Mouse (Mus musculus) spleen, adult 2 months (tissue): Measurements from ENCODE around the gene Mgll. TPM values are rescaled to one million over a fixed set of nuclear protein-coding genes. Genes with fewer than 3 reads are reported as not detected.

Experiments used
- DNase-seq, 2 experiments: peaks; one replicate each; pipeline versions ENCODE4 v3.0.0 to v3.0.0-alpha.2; 2012 to 2021; ENCODE audit warnings: low spot score in 2 of 2, low read depth in 1 of 2
- H3K27ac ChIP-seq: fragments of 200-500 bp; 2 replicates; pipeline ENCODE4 v1.5.1; 2012; ENCODE audit warnings: low read length, inconsistent platforms; ENCODE audit not compliant: insufficient read depth
- H3K27me3 ChIP-seq: fragments of 200-500 bp; 2 replicates; pipeline ENCODE4 v1.6.1; 2012; ENCODE audit warnings: mild to moderate bottlenecking, moderate library complexity, low read length, inconsistent platforms; ENCODE audit not compliant: control insufficient read depth, insufficient read depth
- H3K36me3 ChIP-seq: fragments of 200-500 bp; 2 replicates; pipeline ENCODE4 v1.6.1; 2012; ENCODE audit warnings: mild to moderate bottlenecking, low read length, inconsistent platforms; ENCODE audit not compliant: control insufficient read depth, insufficient read depth
- H3K4me1 ChIP-seq: fragments of 200-500 bp; 2 replicates; pipeline ENCODE4 v1.6.1; 2011; ENCODE audit warnings: inconsistent platforms; ENCODE audit not compliant: control insufficient read depth, insufficient read depth, insufficient read length
- H3K4me3 ChIP-seq: fragments of 200-500 bp; 2 replicates; pipeline ENCODE4 v1.5.1; 2011; ENCODE audit warnings: mild to moderate bottlenecking, inconsistent platforms; ENCODE audit not compliant: insufficient read depth, insufficient read length; ENCODE audit errors: extremely low read depth
- CTCF ChIP-seq: fragments of 200-500 bp; IDR thresholded peaks from 2 replicates; pipeline ENCODE4 v1.5.1; 2011; ENCODE audit warnings: mild to moderate bottlenecking, inconsistent platforms; ENCODE audit not compliant: insufficient read depth, insufficient read length, insufficient replicate concordance; ENCODE audit errors: extremely low read depth
- POLR2A ChIP-seq: fragments of 200-500 bp; IDR thresholded peaks from 2 replicates; pipeline ENCODE4 v1.6.1; 2011; ENCODE audit warnings: low read depth, low read length, inconsistent platforms
- whole genome bisulfite sequencing: fragments of 180-500 bp; shearing (Covaris S2); methylation state at CpG from one replicate; pipeline ENCODE4 v1.1.7; 2018; 5-methylcytosine and 5-hydroxymethylcytosine counted together
- polyA plus RNA-seq: library from polyadenylated mRNA; depleted of rRNA; stranded (reverse); fragments of >200 nt; gene quantifications from 2 replicates; pipeline ENCODE4 v1.2.3, GENCODE M21; 2012; rRNA removed

Gene Mgll
- polyA plus RNA-seq, 1 experiment, result 43.1 TPM

DNA sequence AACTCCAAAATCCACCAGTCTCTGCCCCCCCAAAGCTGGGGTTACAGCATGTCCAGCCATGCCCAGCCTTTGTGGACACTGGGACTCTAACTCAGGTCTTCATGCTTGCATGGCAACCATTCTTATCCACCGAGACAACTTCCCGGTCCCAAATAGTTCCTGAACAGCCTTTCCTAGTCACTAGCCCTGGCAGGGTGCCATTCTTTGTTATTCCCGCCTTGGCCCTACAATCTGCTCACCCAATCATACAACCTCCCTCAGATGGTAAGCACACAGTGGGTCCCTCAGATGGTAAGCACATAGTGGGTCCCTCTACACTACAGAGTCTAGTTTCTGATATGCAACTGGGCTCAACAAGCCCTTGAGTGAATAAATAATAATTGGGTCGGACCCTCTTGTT is 146.4 kb downstream of the Mgll start:
- TF ChIP-seq CTCF, result no peak
- peaks cover 15% of the 10 kb centered on the region for H3K27me3 ChIP-seq
- no peaks in the 10 kb centered on the region for H3K36me3 ChIP-seq
- no peak overlapping the region for H3K4me3 ChIP-seq
- no peak for DNase-seq
- peaks cover 5% of the 10 kb centered on the region for H3K4me1 ChIP-seq
- H3K27ac ChIP-seq, result no peak overlapping the region
- 76% methylated on average over 4 of the region's 4 CpGs for WGBS

GRCm38 (mm10) chr6:88871546-88871945 is 147.3 kb downstream of the Mgll start:
- Histone ChIP-seq H3K27ac (no peak overlapping the region), H3K4me3 (no peak overlapping the region), H3K4me1 (peaks cover 5% of the 10 kb centered on the region), H3K36me3 (no peaks in the 10 kb centered on the region), H3K27me3 (peaks cover 15% of the 10 kb centered on the region)
- TF ChIP-seq POLR2A, result no peak
- no peak for TF ChIP-seq CTCF
- 76% methylated on average over 8 of the region's 8 CpGs for WGBS
- no peak for DNase-seq

GRCm38 (mm10) chr6:88872811-88873210 is 148.6 kb downstream of the Mgll start:
- no peak overlapping the region for H3K27ac ChIP-seq
- TF ChIP-seq POLR2A (no peak), CTCF (no peak)
- no peak for DNase-seq
- H3K4me1 ChIP-seq, result peaks cover 5% of the 10 kb centered on the region
- peaks cover 15% of the 10 kb centered on the region for H3K27me3 ChIP-seq
- 54% methylated on average over 7 of the region's 7 CpGs for WGBS
- H3K36me3 ChIP-seq, result no peaks in the 10 kb centered on the region
- no peak overlapping the region for H3K4me3 ChIP-seq

DNA sequence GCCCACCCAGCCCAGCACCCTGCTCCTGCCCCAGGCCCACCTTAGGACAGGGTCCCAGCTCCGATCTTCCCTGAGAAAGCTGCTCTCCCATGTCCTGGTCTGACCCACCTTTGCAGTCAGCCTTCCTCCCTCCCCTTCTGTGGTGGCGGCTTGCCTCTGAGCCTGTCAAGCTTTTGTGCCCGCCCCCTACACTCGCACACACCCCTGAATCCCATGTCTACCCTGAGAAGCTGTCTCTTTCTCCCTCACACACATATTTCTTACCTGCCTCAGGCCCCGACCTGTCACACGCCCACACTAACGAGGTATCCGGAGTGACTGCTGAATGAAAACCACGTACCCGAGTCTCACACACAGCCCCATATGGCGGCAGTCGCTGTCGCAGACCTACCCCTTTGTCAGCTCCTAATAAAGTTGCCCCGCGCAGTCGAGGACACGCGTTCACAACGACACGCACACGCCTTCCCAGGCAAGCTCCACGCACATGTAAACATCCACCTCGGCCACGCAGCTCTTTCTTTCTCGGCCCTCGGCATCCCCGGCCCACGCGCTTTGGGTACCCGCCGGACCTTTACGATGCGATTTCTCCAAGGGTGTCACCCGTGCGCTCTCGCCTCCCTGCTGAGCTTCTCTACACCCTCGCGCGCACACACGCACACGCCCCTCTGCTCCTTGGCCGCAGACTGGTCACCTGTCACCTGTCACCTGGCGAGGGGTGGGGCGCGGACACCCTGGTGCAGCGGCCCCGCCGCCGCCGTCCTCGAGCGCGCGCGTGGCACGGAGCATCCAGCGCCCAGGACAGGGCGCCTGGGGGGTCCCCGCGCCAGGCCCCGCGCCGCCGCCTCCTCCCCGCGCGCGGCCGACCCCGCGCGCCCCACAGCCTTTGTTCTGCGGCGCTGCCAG is 150.0 kb downstream of the Mgll start:
- TF ChIP-seq CTCF (no peak), POLR2A (no peak)
- no peak for DNase-seq
- Histone ChIP-seq H3K27me3 (peaks cover 15% of the 10 kb centered on the region), H3K4me3 (peak overlapping the region; percentile 33), H3K4me1 (peaks cover 5% of the 10 kb centered on the region), H3K36me3 (no peaks in the 10 kb centered on the region), H3K27ac (no peak overlapping the region)
- 16% methylated on average over 73 of the region's 74 CpGs for WGBS

- Histone ChIP-seq H3K4me1 (peaks cover 5% of the 10 kb centered on the region), H3K27ac (no peak within 1 kb of the TSS), H3K27me3 (peaks cover 15% of the 10 kb centered on the region), H3K4me3 (peak within 1 kb of the TSS; percentile 33), H3K36me3 (no peaks in the 10 kb centered on the region)
- TF ChIP-seq POLR2A (no peak), CTCF (no peak)
- DNase-seq, result no peak
- 6% methylated on average over 60 of the region's 63 CpGs for WGBS
These were observed 150.8 kb downstream of the Mgll start, which contains the start of gene Podxl2 for GRCm38 (mm10) chr6:88874868-88875508. Gene Podxl2 (minus strand): TSS chr6:88875044.

Other genes starting within 250 kb of the Mgll start
- gene Sec61a1, start 205.5 kb upstream of the Mgll start, polyA plus RNA-seq, result 147 and 172 TPM in 2 replicates
- 0.07 and 0.19 TPM in 2 replicates for gene Kbtbd12, start 86.5 kb upstream of the Mgll start, polyA plus RNA-seq
- gene Abtb1, start 117.6 kb downstream of the Mgll start, polyA plus RNA-seq, result 80.8 and 103 TPM in 2 replicates
- 7.7 and 12.5 TPM in 2 replicates for gene Podxl2, start 150.6 kb downstream of the Mgll start, polyA plus RNA-seq
- 40.3 and 57.7 TPM in 2 replicates for gene Mcm2, start 174.4 kb downstream of the Mgll start, polyA plus RNA-seq
- gene Tpra1, start 177.8 kb downstream of the Mgll start, polyA plus RNA-seq, result 154 and 163 TPM in 2 replicates